Mouse (Mus musculus) heart, postnatal 0 days (tissue): Measurements from ENCODE around the gene Vasn.

ENCODE experiments used
- CTCF ChIP-seq: IDR thresholded peaks from 2 replicates; pipeline ENCODE4 v1.5.1; 2016; ENCODE audit warnings: antibody characterized with exemption, control low read depth, low read depth
- EP300 ChIP-seq: IDR thresholded peaks from 2 replicates; pipeline ENCODE4 v1.6.1; 2016; ENCODE audit warnings: antibody characterized with exemption, low read depth

DNA sequence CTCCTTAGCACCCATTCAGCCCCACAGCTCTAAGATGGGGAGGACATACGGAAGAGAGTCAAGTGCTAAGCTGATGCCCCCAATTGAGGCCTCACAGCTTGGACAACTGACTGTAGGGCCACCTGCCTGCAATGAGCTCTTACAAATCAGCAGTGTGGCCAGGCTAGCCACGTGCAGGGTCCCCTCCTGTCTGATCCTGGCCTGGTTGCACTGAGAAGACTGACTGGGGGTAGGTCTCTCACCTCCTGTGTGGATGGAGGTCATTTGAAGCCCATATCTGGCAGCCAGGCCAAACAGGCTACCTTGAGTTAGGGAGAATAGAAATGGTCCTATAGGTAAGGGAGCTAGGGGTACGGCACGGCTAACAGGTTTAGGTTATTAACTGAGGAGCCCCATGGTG lies 6.1 kb downstream of the Vasn start:
- TF ChIP-seq EP300 (no peak), CTCF (no peak)
